Mouse (Mus musculus): ENCODE measurements around the gene Ube2q1.
"Not testable (repeated sequence)": the region's sequence is repeated elsewhere in the genome, so short reads cannot be mapped to it uniquely, and the experiment has no call there.

Ube2q1 gene

DNA sequence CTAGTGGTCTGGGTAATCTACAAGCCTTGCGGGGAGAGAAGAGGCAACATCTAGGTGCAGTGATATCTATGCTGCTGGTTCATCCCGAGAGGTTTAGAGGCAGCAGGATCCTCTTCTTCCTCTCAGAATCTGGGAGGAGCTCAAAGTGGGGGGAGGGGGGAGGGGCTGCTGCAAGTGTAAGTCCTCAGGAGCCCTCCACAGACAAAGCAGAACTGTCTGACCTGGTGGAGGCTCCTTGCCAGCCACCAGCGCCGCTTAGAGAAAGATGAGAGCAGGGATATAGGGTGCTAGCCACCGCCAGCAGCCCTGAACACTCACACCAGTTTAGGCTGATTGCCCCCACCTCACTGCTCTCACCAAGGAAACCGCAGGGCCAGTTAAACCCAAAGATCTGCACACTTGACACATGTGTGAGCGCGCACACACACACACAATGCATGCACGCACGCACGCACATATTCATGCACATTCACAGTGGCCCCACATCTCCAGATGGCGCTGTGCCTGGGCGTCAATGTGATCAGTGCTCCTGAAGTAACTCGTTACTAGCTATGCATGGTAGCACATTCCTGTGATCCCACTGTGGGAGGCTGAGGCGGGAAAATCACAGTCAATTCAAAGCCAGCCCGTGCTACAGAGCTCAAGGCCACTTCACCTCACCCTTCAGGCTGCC, 15.4 kb downstream of the Ube2q1 start:
- DNase-seq, result no peak

DNA sequence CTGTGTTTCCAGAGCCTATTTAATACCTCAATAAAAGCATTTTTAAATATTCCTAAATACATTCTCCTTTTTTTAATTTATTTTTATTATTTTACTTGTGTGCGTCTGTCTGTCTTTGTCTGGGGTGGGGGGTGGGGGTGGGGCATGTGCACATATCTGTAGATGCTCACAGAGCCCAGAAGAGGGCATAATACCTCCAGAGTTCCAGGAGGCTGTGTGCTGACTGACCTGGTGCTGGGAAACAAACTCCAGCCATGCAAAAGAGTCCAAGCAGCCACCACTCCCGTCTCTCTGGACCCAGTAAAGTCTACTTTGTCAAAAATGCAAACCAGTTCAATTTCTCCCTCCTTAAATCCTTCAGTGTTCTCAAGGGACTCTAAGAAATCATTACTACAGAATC, 21.2 kb downstream of the Ube2q1 start:
- no peak for DNase-seq

DNA sequence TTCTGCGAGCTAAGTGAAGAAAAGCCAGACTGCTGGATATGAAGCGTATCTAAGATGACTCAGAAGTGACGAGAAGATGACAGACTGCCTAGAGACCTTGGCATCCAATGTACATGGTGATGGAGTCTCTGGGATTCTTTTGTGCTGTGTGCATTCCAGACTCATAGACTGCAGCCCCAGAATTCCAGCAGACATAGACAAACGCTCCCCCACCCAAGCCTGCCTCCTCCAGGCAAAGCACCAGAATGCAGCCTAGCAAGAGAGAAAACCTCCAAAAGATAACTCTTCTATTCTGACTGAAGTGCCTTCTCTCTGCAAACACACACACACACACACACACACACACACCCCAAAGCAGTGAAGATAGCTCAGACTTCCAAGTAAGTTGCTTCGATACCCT, 22.3 kb downstream of the Ube2q1 start:
- no peak for DNase-seq

DNA sequence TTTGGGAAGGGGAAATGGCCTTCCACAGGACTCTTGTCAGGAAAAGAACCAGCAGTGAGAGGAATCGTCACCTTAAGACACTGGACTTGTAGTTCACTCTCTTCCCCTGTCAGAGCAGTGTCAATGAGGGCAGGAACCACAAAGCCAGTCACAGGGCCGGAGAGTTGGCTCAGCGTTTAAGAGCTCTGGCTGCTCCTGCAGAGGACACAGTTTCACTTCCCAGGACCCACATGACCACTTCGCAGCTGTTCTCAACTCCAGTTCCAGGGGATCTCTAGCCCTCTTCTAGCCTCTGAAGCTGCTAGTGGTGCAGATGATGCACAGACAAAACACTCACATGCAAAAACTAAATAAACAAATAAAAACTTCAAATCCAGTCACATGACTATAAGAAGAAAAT, 22.9 kb downstream of the Ube2q1 start:
- DNase-seq, result no peak

DNA sequence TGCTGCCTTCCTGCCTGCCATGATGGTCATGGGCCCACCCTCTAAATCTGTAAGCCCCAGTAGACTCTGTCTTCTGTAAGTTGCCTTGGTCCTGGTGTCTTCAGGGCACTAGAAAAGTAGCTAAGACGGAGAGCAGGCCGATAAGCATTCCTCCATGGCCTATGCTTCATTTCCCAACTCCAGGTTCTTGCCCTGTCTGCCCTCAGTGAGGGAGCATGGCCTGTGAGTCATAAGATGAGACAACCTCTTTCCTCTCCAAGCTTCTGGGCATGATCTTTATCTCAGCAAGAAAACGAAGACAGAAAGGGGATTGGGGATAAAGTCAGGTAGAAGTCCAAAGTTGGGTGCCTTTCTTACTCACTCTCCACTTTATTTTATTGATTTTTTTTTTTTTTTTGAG, 25.1 kb downstream of the Ube2q1 start:
- DNase-seq, result no peak

DNA sequence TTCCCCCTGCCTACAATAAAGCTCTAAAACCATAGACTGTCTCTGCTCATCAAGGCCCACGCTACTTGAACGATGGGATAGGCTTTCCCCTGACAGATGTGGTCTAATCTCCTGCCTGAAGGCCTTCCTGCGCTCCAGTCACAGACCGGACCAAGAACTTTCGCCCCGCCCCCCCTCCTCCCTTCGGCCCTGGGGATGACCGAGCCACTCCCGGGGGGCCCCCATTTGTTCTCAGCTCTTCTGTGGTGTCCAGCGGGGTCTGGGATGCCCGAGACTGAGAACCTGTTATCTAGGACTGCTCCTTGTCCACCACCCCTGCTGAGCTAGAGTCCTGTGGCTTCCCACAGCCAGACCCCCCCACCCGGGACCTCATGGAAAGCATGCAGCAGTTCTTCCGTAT, 26.1 kb downstream of the Ube2q1 start:
- no peak for DNase-seq

DNA sequence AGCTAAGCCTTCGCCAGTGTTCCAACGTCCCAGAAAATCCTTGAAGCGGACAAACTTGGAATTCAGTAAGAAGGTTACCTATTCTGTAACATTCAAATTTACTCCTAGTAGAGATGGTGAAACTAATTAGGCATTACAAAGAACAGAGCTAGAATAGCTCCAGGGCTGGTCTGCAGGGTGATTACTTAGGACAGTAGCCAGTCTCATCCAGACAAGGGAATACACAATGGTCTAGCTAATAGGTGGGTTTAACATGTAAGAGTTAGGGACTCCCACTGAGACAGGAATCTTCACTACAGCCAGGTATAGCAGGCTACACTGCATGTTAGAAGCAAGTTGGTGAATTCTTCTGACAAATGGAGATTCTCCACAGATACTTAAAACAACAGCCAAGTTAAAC, 26.7 kb downstream of the Ube2q1 start:
- not testable (repeated sequence) for DNase-seq

DNA sequence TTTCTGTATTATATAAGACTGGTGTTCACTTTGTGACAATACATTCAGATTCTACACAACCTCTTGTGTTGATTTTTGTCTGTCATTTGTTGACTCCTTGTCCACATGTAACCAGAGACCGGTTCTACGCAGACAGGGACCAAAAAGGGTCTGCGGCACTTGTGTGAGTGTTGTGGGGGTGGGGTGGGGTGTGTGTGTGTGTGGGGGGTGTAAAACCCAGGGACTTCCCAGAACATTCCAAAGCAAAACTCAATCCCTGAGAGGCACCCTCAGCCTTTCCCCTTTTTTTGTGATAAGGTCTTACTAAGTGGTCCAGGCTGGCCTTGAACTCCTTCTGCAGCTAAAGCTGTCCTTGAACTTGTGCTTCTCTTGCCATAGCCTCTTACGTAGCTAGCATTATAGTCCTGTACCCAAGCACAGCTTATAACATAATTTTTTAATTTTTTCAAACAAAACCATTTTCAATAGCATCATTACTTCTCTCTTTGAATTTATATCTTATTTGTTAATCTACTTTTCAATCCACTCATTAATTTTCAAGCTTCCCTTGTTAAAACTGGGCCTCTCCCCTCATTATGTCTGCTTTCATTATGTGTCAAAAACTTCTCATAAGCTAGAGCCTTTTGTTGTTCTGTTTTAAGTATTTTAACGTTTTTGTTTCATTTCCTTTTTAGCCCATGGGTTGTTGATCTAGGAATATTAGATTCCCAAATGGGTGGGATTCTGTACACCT, 27.5 kb downstream of the Ube2q1 start:
- DNase-seq, result no peak

DNA sequence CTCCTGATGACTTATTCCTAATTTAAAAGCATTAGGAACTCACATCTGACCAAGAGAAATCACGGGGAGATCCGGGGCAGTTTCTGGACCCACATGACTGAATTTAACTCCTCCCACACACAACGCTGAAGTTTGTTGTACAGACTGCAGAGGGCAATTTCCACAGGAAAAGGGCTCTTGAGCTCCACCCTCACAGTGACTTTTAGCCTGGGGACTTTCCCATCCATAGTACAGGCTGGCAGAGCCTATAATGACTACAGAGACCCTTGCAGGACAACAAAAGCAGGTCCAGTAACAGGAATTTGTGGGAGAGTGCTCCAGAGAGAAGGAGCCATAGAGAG, 28.1 kb downstream of the Ube2q1 start:
- no peak for DNase-seq

DNA sequence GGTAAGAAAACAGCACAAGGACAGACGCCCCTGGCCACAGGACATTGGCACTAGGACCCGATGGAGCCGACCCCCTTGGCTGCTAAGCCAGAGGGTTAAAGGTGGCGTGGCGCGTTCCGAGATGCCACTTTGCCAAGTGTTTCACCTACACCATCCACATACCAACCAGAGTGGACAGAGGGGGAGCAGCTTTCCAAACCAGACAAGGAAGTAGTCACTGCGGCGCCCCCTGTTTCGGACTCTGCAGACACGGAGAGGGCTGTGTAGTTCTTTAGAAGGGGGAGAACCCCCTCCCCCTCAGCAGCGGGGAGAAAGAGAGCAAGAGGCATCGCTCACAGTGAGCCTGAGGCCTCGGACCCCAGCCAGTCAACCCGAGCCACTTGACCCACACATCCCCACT, 29.5 kb downstream of the Ube2q1 start:
- DNase-seq, result no peak

DNA sequence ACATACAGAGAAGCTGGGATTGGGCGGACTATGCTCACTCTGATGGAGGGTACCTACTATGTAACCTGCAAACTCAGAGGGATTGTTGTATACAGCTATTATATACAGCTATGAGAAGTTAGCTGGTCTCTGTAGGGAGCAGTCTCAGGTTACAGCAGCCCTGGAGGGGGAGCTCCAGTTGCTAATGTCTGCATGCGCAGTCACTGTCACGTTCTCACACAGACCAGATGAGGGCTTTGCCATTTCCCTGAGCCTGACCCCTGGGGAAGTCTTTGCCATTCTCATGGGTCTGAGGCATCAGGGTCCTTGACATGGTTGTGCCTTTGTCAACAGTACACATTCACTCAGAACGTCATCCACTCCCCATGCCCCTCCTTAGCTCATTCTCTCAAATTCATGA, 31.8 kb downstream of the Ube2q1 start:
- DNase-seq, result no peak

DNA sequence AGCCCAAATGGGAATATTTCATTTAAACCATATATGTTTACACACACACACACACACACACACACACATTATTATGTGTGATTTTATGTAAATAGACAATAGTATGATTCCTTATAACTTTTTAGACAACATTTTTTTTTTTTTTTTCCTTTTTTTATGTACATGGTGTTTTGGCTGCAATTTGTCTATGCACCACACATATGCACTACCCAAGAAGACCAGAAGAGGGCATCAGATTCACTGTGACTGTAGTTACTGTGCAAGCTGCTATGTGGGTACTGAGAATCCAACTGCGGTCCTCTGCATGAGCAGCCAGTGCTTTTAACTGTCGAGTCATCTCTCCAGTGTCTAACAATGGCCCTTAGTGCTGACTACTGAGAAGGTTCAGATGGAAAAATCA, 33.3 kb downstream of the Ube2q1 start:
- no peak for DNase-seq

DNA sequence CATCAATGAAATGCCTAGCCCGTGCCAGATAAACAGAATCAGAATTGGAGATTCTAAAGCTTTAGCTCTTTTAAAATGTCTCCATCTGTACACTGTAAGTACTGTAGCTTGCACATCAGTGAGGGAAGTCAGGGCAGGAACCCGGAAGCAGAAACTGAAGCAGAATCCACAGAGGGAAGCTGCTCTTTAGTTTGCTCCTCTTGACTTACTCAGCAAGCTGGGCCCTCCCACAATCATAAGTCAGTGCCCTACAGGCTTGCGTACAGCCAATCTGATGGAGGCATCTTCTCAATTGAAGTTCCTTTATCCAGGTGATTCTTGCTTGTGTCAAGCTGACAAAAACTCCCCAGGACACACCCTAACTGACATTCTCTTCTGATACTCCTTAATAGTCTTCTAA, 33.8 kb downstream of the Ube2q1 start:
- DNase-seq, result no peak

DNA sequence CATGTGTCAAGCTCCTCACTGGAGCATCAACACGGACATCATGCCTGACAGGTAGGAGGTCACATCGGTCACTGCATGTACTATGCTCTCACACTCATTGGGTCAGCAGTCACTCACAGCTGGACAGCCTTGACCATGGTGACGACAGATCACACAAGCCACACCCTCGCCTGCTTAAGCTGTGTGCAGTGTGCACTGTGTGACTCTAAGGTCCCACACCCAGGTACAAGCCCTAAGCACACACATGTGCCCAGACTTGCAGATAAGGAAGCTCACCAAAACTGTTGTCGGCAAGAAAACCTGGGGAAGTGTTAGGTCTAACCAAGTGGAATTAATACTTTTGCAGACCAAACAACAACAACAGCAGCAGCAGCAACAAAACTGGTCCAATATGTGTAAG, 34.5 kb downstream of the Ube2q1 start:
- DNase-seq, result no peak

DNA sequence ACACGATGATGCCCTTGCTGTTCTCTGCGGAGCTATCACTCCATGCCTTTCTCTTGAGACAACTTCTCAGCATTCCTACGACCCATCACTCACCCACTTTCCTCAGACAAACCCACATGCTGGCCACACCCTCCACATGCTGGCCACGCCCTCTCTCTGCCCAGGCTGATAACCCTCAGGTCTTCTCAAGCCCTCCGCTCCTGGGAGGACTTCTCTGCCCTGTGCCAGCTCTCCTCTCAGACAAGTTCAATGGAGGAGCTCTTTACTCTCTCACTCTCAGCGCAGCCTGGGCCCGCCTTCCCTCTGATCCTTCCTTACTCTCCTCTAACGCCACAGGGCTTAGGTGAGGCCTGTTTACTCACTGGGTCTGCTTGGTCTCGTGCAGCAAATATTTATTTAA, 35.2 kb downstream of the Ube2q1 start:
- DNase-seq, result no peak

DNA sequence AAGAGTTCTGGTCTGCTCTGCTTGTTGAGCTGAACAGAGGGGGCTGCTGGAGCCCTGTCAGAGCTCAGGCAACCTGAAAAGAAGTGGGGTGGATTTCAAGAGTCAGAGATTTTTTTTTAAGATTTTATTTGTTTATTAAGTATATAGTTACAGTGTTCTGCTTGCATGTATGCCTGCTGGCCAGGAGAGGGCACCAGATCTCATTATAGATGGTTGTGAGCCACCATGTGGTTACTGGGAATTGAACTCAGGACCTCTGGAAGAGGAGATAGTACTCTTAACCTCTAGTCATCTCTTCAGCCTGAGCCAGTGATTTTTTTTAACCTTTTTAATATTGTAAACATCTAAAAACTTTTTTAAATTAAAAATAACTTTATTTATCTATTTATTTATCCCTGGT, 37.4 kb downstream of the Ube2q1 start:
- no peak for DNase-seq

DNA sequence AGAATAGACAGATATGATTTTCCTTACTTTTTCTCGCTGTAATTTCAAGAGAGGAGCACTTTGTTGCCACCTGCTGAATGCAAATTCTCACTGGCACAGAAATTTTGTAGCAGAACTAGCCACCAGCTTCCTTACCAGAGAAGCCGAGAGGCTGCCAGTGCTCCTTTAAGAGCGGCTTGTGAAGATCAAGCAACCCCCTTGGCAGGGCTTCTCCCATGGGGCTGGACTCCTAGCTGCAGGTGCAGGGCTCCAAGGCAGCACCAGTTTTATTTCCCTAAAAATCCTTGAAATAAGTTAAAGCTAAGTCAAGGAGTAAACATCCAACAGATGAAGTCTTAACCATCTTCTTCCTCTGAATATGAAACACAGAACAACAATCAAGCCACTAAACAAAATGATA, 38.8 kb downstream of the Ube2q1 start:
- no peak for DNase-seq

DNA sequence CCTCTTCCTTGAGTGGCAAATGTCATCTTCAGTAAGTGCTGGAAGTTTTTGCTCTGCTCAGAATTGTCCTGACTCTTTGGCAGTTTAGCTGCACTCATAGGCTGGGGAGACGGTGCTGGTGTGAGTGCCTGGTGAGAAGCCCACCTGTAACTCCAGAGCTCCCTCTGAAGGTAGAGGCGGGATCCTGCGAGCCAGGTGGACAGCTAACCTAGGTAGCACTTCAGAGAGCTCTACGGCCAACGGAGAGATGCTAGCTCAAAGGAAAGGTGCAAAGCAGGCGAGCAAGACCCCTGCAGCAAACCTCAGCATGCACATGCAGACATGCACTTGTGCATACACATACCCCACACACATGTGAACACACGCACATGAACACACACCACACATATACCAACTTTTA, 40.6 kb downstream of the Ube2q1 start:
- no peak for DNase-seq

DNA sequence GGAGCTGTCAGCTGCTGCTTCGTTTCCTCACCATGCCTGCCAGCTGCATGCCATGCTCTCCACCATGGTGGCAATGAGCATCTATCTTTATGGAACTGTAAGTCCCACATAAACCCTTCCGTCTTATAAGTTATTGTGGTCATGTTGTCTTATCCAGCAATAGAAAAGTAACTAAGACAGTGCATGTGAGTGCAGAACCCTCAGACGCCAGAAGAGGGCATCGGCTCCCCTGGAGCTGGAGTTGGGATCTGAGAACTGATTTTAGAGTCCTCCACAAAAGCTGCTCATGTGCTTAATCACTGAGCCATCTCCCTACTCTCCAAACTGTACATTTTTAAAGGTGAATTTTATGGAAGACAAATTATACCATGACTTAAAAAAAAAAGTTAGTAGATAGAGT, 43.6 kb downstream of the Ube2q1 start:
- DNase-seq, result no peak

DNA sequence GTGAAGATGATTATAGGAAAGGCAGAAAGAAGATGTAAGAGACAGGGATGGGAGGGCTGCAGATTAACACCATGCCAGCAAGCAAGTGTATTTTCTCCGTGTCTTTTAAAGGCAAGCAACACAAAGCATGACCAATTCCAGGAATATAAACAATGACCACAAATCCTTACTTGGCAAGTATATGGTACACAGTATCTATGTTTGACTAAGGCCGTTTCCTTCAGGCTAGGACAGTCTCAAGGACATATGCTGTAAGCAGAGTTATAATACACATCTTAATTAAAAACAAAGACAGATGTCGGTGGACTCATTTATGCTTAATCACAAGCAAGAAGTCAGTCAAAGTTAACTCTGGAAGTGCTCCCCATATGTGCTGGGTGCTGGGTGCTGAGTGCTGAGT, 45.2 kb downstream of the Ube2q1 start:
- no peak for DNase-seq

DNA sequence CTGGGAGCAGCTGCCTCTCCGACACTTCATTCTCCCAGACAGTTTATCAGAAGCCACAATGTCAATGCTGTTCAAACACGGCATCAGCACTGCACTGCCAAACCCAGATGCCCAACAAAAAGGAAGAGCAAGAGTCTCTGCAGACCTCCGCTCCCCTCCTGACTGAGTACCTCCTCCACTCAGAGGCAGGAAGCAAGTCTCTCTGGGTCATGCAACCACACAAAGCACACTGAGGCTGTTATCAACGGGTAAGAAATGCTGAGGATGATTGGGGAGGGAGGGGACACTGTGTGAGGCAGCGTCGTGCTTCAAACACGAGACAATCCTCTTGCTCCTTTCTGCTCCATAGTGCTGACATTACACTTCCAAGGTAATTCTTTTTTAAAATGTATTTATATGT, 46.5 kb downstream of the Ube2q1 start:
- peak in 1 of 2 experiments; percentile 18 for DNase-seq

DNA sequence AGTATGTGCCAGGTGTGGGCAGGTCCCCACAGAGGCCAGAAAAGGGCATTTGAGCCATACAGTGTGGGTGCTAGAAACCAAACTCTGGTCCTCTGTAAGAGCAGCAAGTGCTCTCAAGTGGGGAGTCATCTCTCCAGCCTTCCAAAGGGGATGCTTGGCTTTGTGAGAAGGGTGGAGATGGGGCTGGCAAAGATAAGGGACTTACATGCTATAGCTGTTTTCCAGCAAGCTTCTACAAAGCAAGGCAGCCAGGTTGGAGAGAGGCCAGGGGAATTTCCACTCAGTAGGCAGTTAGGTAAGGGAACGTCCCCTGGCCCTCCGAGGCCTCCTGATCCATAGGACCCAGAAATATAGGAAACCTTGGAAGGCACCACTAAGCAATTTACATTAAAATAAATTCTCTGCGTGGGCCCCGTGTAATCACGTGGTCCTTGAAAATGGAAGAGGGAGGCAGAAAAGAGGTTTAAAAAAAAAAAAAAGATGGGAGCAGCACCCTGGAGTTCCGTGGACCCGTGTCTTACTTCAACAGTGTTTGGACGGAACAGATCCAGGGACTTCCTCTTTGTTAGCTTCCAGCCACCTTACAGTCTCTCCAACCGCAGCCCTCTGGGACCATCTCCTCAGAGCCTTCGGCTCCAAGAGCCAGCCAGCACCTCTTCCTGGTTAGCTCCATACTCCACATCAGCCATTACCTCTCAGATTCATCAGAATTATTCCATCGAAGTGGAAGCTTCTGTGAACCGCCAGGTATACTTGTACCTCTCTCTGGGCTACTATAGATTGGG, 47.1 kb downstream of the Ube2q1 start:
- no peak for DNase-seq

DNA sequence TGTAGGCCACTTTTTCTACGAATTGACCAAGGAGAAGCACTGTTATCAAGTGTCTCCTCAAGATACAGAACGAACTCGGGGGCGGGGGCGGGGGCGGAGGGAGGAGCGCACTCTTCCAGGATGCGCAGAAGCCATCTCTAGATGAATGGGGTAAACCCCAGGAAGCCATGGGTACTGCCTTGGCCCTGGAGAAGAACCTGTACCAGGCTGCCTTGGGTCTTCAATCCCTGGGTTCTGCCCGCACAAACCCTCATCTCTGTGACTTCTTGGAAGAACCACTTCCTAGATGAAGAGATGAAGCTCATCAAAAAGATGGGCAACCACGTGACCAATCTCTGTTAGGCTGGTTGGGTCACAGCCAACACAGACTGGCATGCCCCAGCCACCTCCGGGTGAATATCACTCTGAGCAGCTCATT, 47.7 kb downstream of the Ube2q1 start:
- no peak for DNase-seq
